Mouse (Mus musculus) liver, postnatal 0 days (tissue): ENCODE data around the gene Polk.

Experiments
- CTCF ChIP-seq: sonication (generic); IDR thresholded peaks from 2 replicates; pipeline ENCODE4 v1.5.1; 2016; ENCODE audit warnings: antibody characterized with exemption, low read depth
- EP300 ChIP-seq: IDR thresholded peaks from 2 replicates; pipeline ENCODE4 v1.6.1; 2016; ENCODE audit warnings: antibody characterized with exemption, low read depth, mild to moderate bottlenecking

DNA sequence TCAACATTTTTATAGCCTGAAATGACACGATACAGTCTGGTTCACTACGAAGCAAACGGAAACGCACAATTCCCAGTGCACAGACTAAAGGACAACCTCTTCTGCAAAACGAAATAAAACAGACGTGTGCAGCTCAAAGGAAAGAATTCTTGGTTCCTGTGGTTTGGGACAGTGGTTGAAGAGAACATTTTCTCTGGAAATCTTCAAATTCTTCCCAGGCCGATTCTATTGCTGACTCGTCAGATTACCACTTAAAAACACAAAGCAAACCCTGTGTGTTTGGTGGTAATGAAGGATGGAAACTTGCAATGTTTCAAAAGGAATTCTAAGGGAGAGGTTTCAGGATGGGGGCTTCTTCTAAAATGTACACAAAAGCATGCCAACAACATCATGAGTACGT lies 12.3 kb downstream of the Polk start:
- no peak for TF ChIP-seq CTCF
- TF ChIP-seq EP300 = no peak
